33 mouse cellular contexts compared by ENCODE assay signal in genomic region chr19:24908385-24909155, GRCm38 (mm10). TPM values are rescaled to one million over a fixed set of nuclear protein-coding genes. Genes with fewer than 3 reads are reported as not detected.
DNase-seq lines count a peak whose midpoint lies in the region; ATAC-seq and TF ChIP-seq lines count a peak whose summit lies in the region.
"Had no signal": no experiment of that assay in that cellular context is flagged by ENCODE, and none has a peak within 500 bp of the region (broad histone marks: within the 10 kb centered on the region; RNA-seq: fewer than 3 reads in every experiment).

No protein-coding gene starts in this region.

- H3K27me3 ChIP-seq in heart, embryonic 10.5 days (ENCODE audit: insufficient read depth, poor library complexity, severe bottlenecking): peaks cover 24% of the 10 kb centered on the region
- H3K27me3 ChIP-seq in heart, embryonic 12.5 days (replicated peaks): peaks cover 15% of the 10 kb centered on the region
- no peaks in the 10 kb centered on the region for H3K27me3 ChIP-seq in hindbrain, embryonic 11.5 days (ENCODE audit: control insufficient read depth, insufficient read depth, low read length)
- H3K27me3 ChIP-seq: CH12.LX had no signal

- no peak for ATAC-seq in heart, embryonic 12.5 days (ENCODE audit: insufficient number of reproducible peaks, low FRiP score)
- peak; percentile 87 for ATAC-seq in megakaryocyte, adult 5-6 weeks (ENCODE audit: poor library complexity, severe bottlenecking)
- ATAC-seq in hindbrain, embryonic 11.5 days (ENCODE audit: low FRiP score): no peak
- ATAC-seq: activated CD4-positive, CD25-positive, alpha-beta regulatory T cell, adult 4 months; CD4-positive, CD25-positive, alpha-beta regulatory T cell, adult 4 months; forebrain, embryonic 14.5 days; forebrain, embryonic 16.5 days; Patski had no signal

- no peak for TF ChIP-seq CTCF in bone marrow, adult 2 months (IDR thresholded peaks at IDR 0.05; ENCODE audit: control insufficient read depth, insufficient read depth, low read length)

- no peak overlapping the region for H3K4me3 ChIP-seq in heart, embryonic 10.5 days
- no peak overlapping the region for H3K4me3 ChIP-seq in heart, embryonic 12.5 days
- no peak overlapping the region for H3K4me3 ChIP-seq in bone marrow, adult 2 months (replicated peaks; ENCODE audit: control insufficient read depth, low read depth, low read length)
- no peak overlapping the region for H3K4me3 ChIP-seq in hindbrain, embryonic 11.5 days (ENCODE audit: low read depth, low read length)
- H3K4me3 ChIP-seq: embryonic facial prominence, embryonic 13.5 days; embryonic facial prominence, embryonic 15.5 days; erythroblast, embryonic 14.5 days; forebrain, embryonic 10.5 days; forebrain, embryonic 12.5 days had no signal

- peak; percentile 53 for DNase-seq in heart, embryonic 10.5 days (ENCODE audit: low spot score)
- DNase-seq in urinary bladder, postnatal 14 days (ENCODE audit: low spot score): no peak
- DNase-seq in gastrocnemius, adult 18-20 months (ENCODE audit: low spot score): no peak
- DNase-seq in hindbrain, embryonic 11.5 days (ENCODE audit: low spot score): no peak
- DNase-seq: adrenal gland, adult 8-10 months; adrenal gland, postnatal 14 days; adrenal gland, postnatal 36 days; B cell, adult 2 months; cerebellum, adult 11 months; cerebellum, adult 18-20 months; cerebellum, adult 8-10 months; cerebellum, adult 9-11 months; cerebellum, postnatal 14 days; cerebellum, postnatal 36 days; embryo, embryonic 11 days had no signal

- H3K9ac ChIP-seq in heart, embryonic 12.5 days: no peak overlapping the region
- H3K9ac ChIP-seq in hindbrain, embryonic 11.5 days (ENCODE audit: low read depth, low read length): no peak overlapping the region
- H3K9ac ChIP-seq: embryonic facial prominence, embryonic 13.5 days; embryonic facial prominence, embryonic 15.5 days; forebrain, embryonic 12.5 days had no signal

- H3K36me3 ChIP-seq in heart, embryonic 10.5 days: no peaks in the 10 kb centered on the region
- no peaks in the 10 kb centered on the region for H3K36me3 ChIP-seq in heart, embryonic 12.5 days
- H3K36me3 ChIP-seq in hindbrain, embryonic 11.5 days (ENCODE audit: control insufficient read depth, insufficient read depth, low read length): no peaks in the 10 kb centered on the region
- H3K36me3 ChIP-seq: embryonic facial prominence, embryonic 13.5 days; embryonic facial prominence, embryonic 15.5 days; forebrain, embryonic 10.5 days; forebrain, embryonic 12.5 days; G1E had no signal

- no peak overlapping the region for H3K4me2 ChIP-seq in heart, embryonic 12.5 days
- H3K4me2 ChIP-seq in hindbrain, embryonic 11.5 days (replicated peaks; ENCODE audit: low read depth, low read length): no peak overlapping the region
- H3K4me2 ChIP-seq: embryonic facial prominence, embryonic 13.5 days; embryonic facial prominence, embryonic 15.5 days; forebrain, embryonic 12.5 days had no signal

- no peak for TF ChIP-seq POLR2A in bone marrow, adult 2 months (IDR thresholded peaks at IDR 0.05; ENCODE audit: borderline replicate concordance, control insufficient read depth, low read depth, low read length)

- no peak overlapping the region for H3K27ac ChIP-seq in heart, embryonic 10.5 days
- no peak overlapping the region for H3K27ac ChIP-seq in heart, embryonic 12.5 days (ENCODE audit: poor library complexity, severe bottlenecking)
- peak overlapping the region; percentile 43; the same call in 1 of the 2 replicates for H3K27ac ChIP-seq in bone marrow, adult 2 months (ENCODE audit: control insufficient read depth, insufficient read depth, low read depth, low read length, poor library complexity)
- H3K27ac ChIP-seq in hindbrain, embryonic 11.5 days (ENCODE audit: low read depth, low read length): no peak overlapping the region
- H3K27ac ChIP-seq: embryonic facial prominence, embryonic 13.5 days; embryonic facial prominence, embryonic 15.5 days; forebrain, embryonic 10.5 days; forebrain, embryonic 12.5 days had no signal

- 85% methylated on average over 3 of the region's 3 CpGs for WGBS in heart, embryonic 10.5 days
- WGBS in heart, embryonic 12.5 days: 82% methylated on average over 3 of the region's 3 CpGs
- WGBS in bone marrow, adult 2 months: 60% methylated on average over 3 of the region's 3 CpGs
- 85% methylated on average over 3 of the region's 3 CpGs for WGBS in hindbrain, embryonic 11.5 days

- H3K4me1 ChIP-seq in heart, embryonic 10.5 days: no peaks in the 10 kb centered on the region
- H3K4me1 ChIP-seq in heart, embryonic 12.5 days (replicated peaks): no peaks in the 10 kb centered on the region
- no peaks in the 10 kb centered on the region; the same call in 1 of the 2 replicates for H3K4me1 ChIP-seq in bone marrow, adult 2 months (ENCODE audit: control insufficient read depth, insufficient read depth, low read length)
- H3K4me1 ChIP-seq in hindbrain, embryonic 11.5 days (replicated peaks; ENCODE audit: control insufficient read depth, insufficient read depth, low read length): no peaks in the 10 kb centered on the region
- H3K4me1 ChIP-seq: embryonic facial prominence, embryonic 13.5 days; embryonic facial prominence, embryonic 15.5 days; forebrain, embryonic 10.5 days; forebrain, embryonic 12.5 days had no signal

- no peaks in the 10 kb centered on the region for H3K9me3 ChIP-seq in heart, embryonic 10.5 days
- H3K9me3 ChIP-seq in heart, embryonic 12.5 days (replicated peaks): peaks cover 3% of the 10 kb centered on the region; the same call in 1 of the 2 replicates
- no peaks in the 10 kb centered on the region for H3K9me3 ChIP-seq in hindbrain, embryonic 11.5 days (ENCODE audit: control insufficient read depth, low read length)
- H3K9me3 ChIP-seq: embryonic facial prominence, embryonic 13.5 days; embryonic facial prominence, embryonic 15.5 days; forebrain, embryonic 10.5 days; forebrain, embryonic 12.5 days had no signal

RNA-seq across cellular contexts. Expression of gene Foxd4, which starts 7.6 kb away (rescaled TPM):
- not detected in 2 replicates for polyA plus RNA-seq in heart, embryonic 10.5 days (2016; fragmentation: Nextera tagmentation; extraction: Ambion mirVana)
- polyA plus RNA-seq in heart, embryonic 12.5 days (2016; fragmentation: Nextera tagmentation; extraction: Ambion mirVana): not detected in 2 replicates
- 0.83 TPM in 1 of 2 replicates, not detected in the other for polyA plus RNA-seq in bone marrow, adult 2 months (2011; ENCODE audit: insufficient read depth, insufficient read length, low replicate concordance, missing spikeins)
- 0.74 and 0.84 TPM in 2 replicates for total RNA-seq in megakaryocyte, adult 5-6 weeks (2015)
- 0.51 TPM in 1 of 2 replicates, not detected in the other for total RNA-seq in megakaryocyte, adult 5-6 weeks (2017)
- total RNA-seq in gastrocnemius, adult 18-20 months (2021): not detected
- polyA plus RNA-seq in hindbrain, embryonic 11.5 days (2014; fragmentation: Nextera tagmentation; extraction: Ambion mirVana): 0.14 and 0.20 TPM in 2 replicates
- total RNA-seq: adrenal gland, adult 18-20 months; adrenal gland, adult 8-10 months; adrenal gland, postnatal 14 days; adrenal gland, postnatal 36 days; CH12.LX; G1E had no signal
- polyA plus RNA-seq: activated CD4-positive, CD25-positive, alpha-beta regulatory T cell, adult 4 months; CD4-positive, CD25-positive, alpha-beta regulatory T cell, adult 4 months; embryonic facial prominence, embryonic 11.5 days; embryonic facial prominence, embryonic 13.5 days; embryonic facial prominence, embryonic 15.5 days; erythroblast, embryonic 14.5 days; forebrain, embryonic 10.5 days; forebrain, embryonic 14.5 days; forebrain, embryonic 16.5 days; G1E had no signal

RNA-seq across cellular contexts. Expression of gene Gm10053, which starts 33.1 kb away (rescaled TPM):
- 595 and 755 TPM in 2 replicates for polyA plus RNA-seq in heart, embryonic 10.5 days (2016; fragmentation: Nextera tagmentation; extraction: Ambion mirVana)
- 627 and 634 TPM in 2 replicates for polyA plus RNA-seq in heart, embryonic 12.5 days (2016; fragmentation: Nextera tagmentation; extraction: Ambion mirVana)
- 41.2 and 58.8 TPM in 2 replicates for polyA plus RNA-seq in bone marrow, adult 2 months (2011; ENCODE audit: insufficient read depth, insufficient read length, low replicate concordance, missing spikeins)
- total RNA-seq in megakaryocyte, adult 5-6 weeks (2015): 170 and 178 TPM in 2 replicates
- total RNA-seq in megakaryocyte, adult 5-6 weeks (2017): 64.0 and 121 TPM in 2 replicates
- total RNA-seq in gastrocnemius, adult 18-20 months (2021): 100 to 1,000 TPM; 441 to 524 TPM
- polyA plus RNA-seq in hindbrain, embryonic 11.5 days (2014; fragmentation: Nextera tagmentation; extraction: Ambion mirVana): 244 and 258 TPM in 2 replicates

RNA-seq across cellular contexts. Expression of gene Pgm5, which starts 46.9 kb away (rescaled TPM):
- polyA plus RNA-seq in heart, embryonic 10.5 days (2016; fragmentation: Nextera tagmentation; extraction: Ambion mirVana): 3.2 and 3.6 TPM in 2 replicates
- polyA plus RNA-seq in heart, embryonic 12.5 days (2016; fragmentation: Nextera tagmentation; extraction: Ambion mirVana): 4.7 and 5.1 TPM in 2 replicates
- 2.4 TPM in 1 of 2 replicates, not detected in the other for polyA plus RNA-seq in bone marrow, adult 2 months (2011; ENCODE audit: insufficient read depth, insufficient read length, low replicate concordance, missing spikeins)
- total RNA-seq in megakaryocyte, adult 5-6 weeks (2015): not detected in 2 replicates
- total RNA-seq in megakaryocyte, adult 5-6 weeks (2017): not detected in 2 replicates
- total RNA-seq in gastrocnemius, adult 18-20 months (2021): 10 to 100 TPM; 14.2 to 19.3 TPM
- 0.81 and 1.2 TPM in 2 replicates for polyA plus RNA-seq in hindbrain, embryonic 11.5 days (2014; fragmentation: Nextera tagmentation; extraction: Ambion mirVana)
- total RNA-seq: CH12.LX; common myeloid progenitor, adult 5-6 weeks had no signal
- polyA plus RNA-seq: activated CD4-positive, CD25-positive, alpha-beta regulatory T cell, adult 4 months; CD4-positive, CD25-positive, alpha-beta regulatory T cell, adult 4 months; erythroblast, embryonic 14.5 days; G1E had no signal

RNA-seq across cellular contexts. Expression of gene Cbwd1, which starts 52.8 kb away (rescaled TPM):
- 18.4 and 19.6 TPM in 2 replicates for polyA plus RNA-seq in heart, embryonic 10.5 days (2016; fragmentation: Nextera tagmentation; extraction: Ambion mirVana)
- polyA plus RNA-seq in heart, embryonic 12.5 days (2016; fragmentation: Nextera tagmentation; extraction: Ambion mirVana): 15.7 and 18.5 TPM in 2 replicates
- 2.7 and 7.5 TPM in 2 replicates for polyA plus RNA-seq in bone marrow, adult 2 months (2011; ENCODE audit: insufficient read depth, insufficient read length, low replicate concordance, missing spikeins)
- total RNA-seq in megakaryocyte, adult 5-6 weeks (2015): 5.9 and 7.3 TPM in 2 replicates
- 10.4 and 16.2 TPM in 2 replicates for total RNA-seq in megakaryocyte, adult 5-6 weeks (2017)
- total RNA-seq in gastrocnemius, adult 18-20 months (2021): 10 to 100 TPM; 16.4 to 17.7 TPM
- polyA plus RNA-seq in hindbrain, embryonic 11.5 days (2014; fragmentation: Nextera tagmentation; extraction: Ambion mirVana): 24.9 and 25.3 TPM in 2 replicates
